In genomic region chr12:87266108-87266826, GRCm38 (mm10) we compare ENCODE assay signal across 8 mouse cellular contexts. TPM values are rescaled to one million over a fixed set of nuclear protein-coding genes. Genes with fewer than 3 reads are reported as not detected.
DNase-seq lines count a peak whose midpoint lies in the region; ATAC-seq and TF ChIP-seq lines count a peak whose summit lies in the region.

Gene Vipas39 (minus strand): TSS chr12:87266256.
Gene Ahsa1 (plus strand): TSS chr12:87266479.

- peak within 1 kb of the TSS; percentile 71 for H3K4me3 ChIP-seq in embryonic facial prominence, embryonic 13.5 days
- peak within 1 kb of the TSS; percentile 91 for H3K4me3 ChIP-seq in kidney, adult 2 months (ENCODE audit: insufficient read depth, low read depth, low read length)
- H3K4me3 ChIP-seq in limb, embryonic 12.5 days (replicated peaks) = peak within 1 kb of the TSS; percentile 77
- H3K4me3 ChIP-seq in midbrain, embryonic 15.5 days = peak within 1 kb of the TSS; percentile 83
- peak within 1 kb of the TSS; percentile 86 for H3K4me3 ChIP-seq in spleen, adult 2 months (ENCODE audit: extremely low read depth, insufficient read depth, insufficient read length)

- H3K4me1 ChIP-seq in embryonic facial prominence, embryonic 13.5 days = peaks cover 17% of the 10 kb centered on the region
- H3K4me1 ChIP-seq in kidney, adult 2 months (ENCODE audit: control insufficient read depth, insufficient read depth, low read length) = 0 out of 2 replicates have a peak, but pooled peaks cover 4% of the 10 kb centered on the region
- peaks cover 13% of the 10 kb centered on the region for H3K4me1 ChIP-seq in limb, embryonic 12.5 days (replicated peaks)
- peaks cover 30% of the 10 kb centered on the region for H3K4me1 ChIP-seq in midbrain, embryonic 15.5 days
- peaks cover 4% of the 10 kb centered on the region; the same call in 1 of the 2 replicates for H3K4me1 ChIP-seq in spleen, adult 2 months (ENCODE audit: control insufficient read depth, insufficient read depth, insufficient read length)

- H3K4me2 ChIP-seq in embryonic facial prominence, embryonic 13.5 days = peak within 1 kb of the TSS; percentile 84
- peak within 1 kb of the TSS; percentile 81 for H3K4me2 ChIP-seq in limb, embryonic 12.5 days
- peak within 1 kb of the TSS; percentile 93 for H3K4me2 ChIP-seq in midbrain, embryonic 15.5 days

- 0 out of 2 replicates have a peak, but pooled peaks have one; percentile 25 for TF ChIP-seq CTCF in kidney, adult 2 months (conservative IDR thresholded peaks at IDR 0.05; ENCODE audit: insufficient read depth, insufficient read length, low read depth, low read length)
- no peak for TF ChIP-seq CTCF in spleen, adult 2 months (IDR thresholded peaks at IDR 0.05; ENCODE audit: extremely low read depth, insufficient read depth, insufficient read length, insufficient replicate concordance)

- TF ChIP-seq POLR2A in kidney, adult 2 months (IDR thresholded peaks at IDR 0.05; ENCODE audit: low read depth, low read length) = peak; percentile 90
- TF ChIP-seq POLR2A in spleen, adult 2 months (IDR thresholded peaks at IDR 0.05; ENCODE audit: low read depth, low read length) = peak; percentile 80

- H3K9ac ChIP-seq in embryonic facial prominence, embryonic 13.5 days = peak within 1 kb of the TSS; percentile 89
- H3K9ac ChIP-seq in limb, embryonic 12.5 days (replicated peaks) = peak within 1 kb of the TSS; percentile 73
- peak within 1 kb of the TSS; percentile 85 for H3K9ac ChIP-seq in midbrain, embryonic 15.5 days

- H3K27me3 ChIP-seq in embryonic facial prominence, embryonic 13.5 days = no peaks in the 10 kb centered on the region
- H3K27me3 ChIP-seq in kidney, adult 2 months (replicated peaks; ENCODE audit: control insufficient read depth, insufficient read depth, low read length) = no peaks in the 10 kb centered on the region
- H3K27me3 ChIP-seq in limb, embryonic 12.5 days = no peaks in the 10 kb centered on the region
- H3K27me3 ChIP-seq in midbrain, embryonic 15.5 days (replicated peaks) = no peaks in the 10 kb centered on the region
- no peaks in the 10 kb centered on the region for H3K27me3 ChIP-seq in spleen, adult 2 months (ENCODE audit: control insufficient read depth, insufficient read depth, low read length)

- peak within 1 kb of the TSS; percentile 87 for H3K27ac ChIP-seq in embryonic facial prominence, embryonic 13.5 days
- peak within 1 kb of the TSS; percentile 98 for H3K27ac ChIP-seq in kidney, adult 2 months (ENCODE audit: insufficient read depth, low read depth, low read length)
- H3K27ac ChIP-seq in limb, embryonic 12.5 days = peak within 1 kb of the TSS; percentile 94
- peak within 1 kb of the TSS; percentile 87 for H3K27ac ChIP-seq in midbrain, embryonic 15.5 days
- peak within 1 kb of the TSS; percentile 90 for H3K27ac ChIP-seq in spleen, adult 2 months (ENCODE audit: insufficient read depth, low read length)

- H3K36me3 ChIP-seq in embryonic facial prominence, embryonic 13.5 days = peaks cover 44% of the 10 kb centered on the region
- peaks cover 3% of the 10 kb centered on the region for H3K36me3 ChIP-seq in kidney, adult 2 months (ENCODE audit: control insufficient read depth, insufficient read depth, low read length)
- H3K36me3 ChIP-seq in limb, embryonic 12.5 days = peaks cover 56% of the 10 kb centered on the region
- peaks cover 40% of the 10 kb centered on the region for H3K36me3 ChIP-seq in midbrain, embryonic 15.5 days (replicated peaks)
- peaks cover 22% of the 10 kb centered on the region for H3K36me3 ChIP-seq in spleen, adult 2 months (ENCODE audit: control insufficient read depth, insufficient read depth, low read length)

- peak; percentile 97 for ATAC-seq in embryonic facial prominence, embryonic 13.5 days (ENCODE audit: insufficient number of reproducible peaks, insufficient read depth, low FRiP score, low TSS enrichment, low read depth)
- peak; percentile 97 for ATAC-seq in limb, embryonic 12.5 days (ENCODE audit: insufficient number of reproducible peaks, insufficient read depth, low FRiP score, low TSS enrichment, low read depth)
- ATAC-seq in midbrain, embryonic 15.5 days (replicated peaks) = peak; percentile 98

- DNase-seq in 3T3-L1 (ENCODE audit: low read depth, low spot score) = peak; percentile 99
- DNase-seq in adrenal gland, postnatal 36 days = peak; percentile 85 to 87
- DNase-seq in heart, adult 18-20 months = peak; percentile 93 to 96
- peak; percentile 97 for DNase-seq in kidney, adult 2 months
- DNase-seq in spleen, adult 2 months (ENCODE audit: low read depth in 1 of 2, low spot score in 2 of 2) = peak; percentile 81 to 96

- H3K9me3 ChIP-seq in embryonic facial prominence, embryonic 13.5 days = no peaks in the 10 kb centered on the region
- H3K9me3 ChIP-seq in limb, embryonic 12.5 days = no peaks in the 10 kb centered on the region
- no peaks in the 10 kb centered on the region for H3K9me3 ChIP-seq in midbrain, embryonic 15.5 days

- under 1% methylated on average over 31 of the region's 31 CpGs for WGBS in embryonic facial prominence, embryonic 13.5 days
- WGBS in kidney, adult 2 months = under 1% methylated on average over 31 of the region's 31 CpGs
- under 1% methylated on average over 31 of the region's 31 CpGs for WGBS in limb, embryonic 12.5 days
- WGBS in midbrain, embryonic 15.5 days = under 1% methylated on average over 31 of the region's 31 CpGs
- under 1% methylated on average over 31 of the region's 31 CpGs for WGBS in spleen, adult 2 months

RNA-seq across cellular contexts. Expression of gene Vipas39, which starts in this region (rescaled TPM):
- total RNA-seq in adrenal gland, postnatal 36 days (2021) = 10 to 100 TPM; 34.4 to 37.4 TPM
- polyA plus RNA-seq in embryonic facial prominence, embryonic 13.5 days (2015; fragmentation: Nextera tagmentation; extraction: Ambion mirVana) = 49.6 and 52.1 TPM in 2 replicates
- total RNA-seq in heart, adult 18-20 months (2021) = 10 to 100 TPM; 22.0 to 24.6 TPM
- polyA plus RNA-seq in kidney, adult 2 months (2012; rRNA removed) = 47.4 and 50.0 TPM in 2 replicates
- 53.9 and 55.1 TPM in 2 replicates for polyA plus RNA-seq in limb, embryonic 12.5 days (2016; fragmentation: Nextera tagmentation; extraction: Ambion mirVana)
- polyA plus RNA-seq in midbrain, embryonic 15.5 days (2015; fragmentation: Nextera tagmentation; extraction: Ambion mirVana) = 61.5 and 64.2 TPM in 2 replicates
- polyA plus RNA-seq in spleen, adult 2 months (2012; rRNA removed) = 17.1 and 17.5 TPM in 2 replicates

RNA-seq across cellular contexts. Expression of gene Ahsa1, which starts in this region (rescaled TPM):
- total RNA-seq in adrenal gland, postnatal 36 days (2021) = 100 to 1,000 TPM; 154 to 214 TPM
- 210 and 231 TPM in 2 replicates for polyA plus RNA-seq in embryonic facial prominence, embryonic 13.5 days (2015; fragmentation: Nextera tagmentation; extraction: Ambion mirVana)
- total RNA-seq in heart, adult 18-20 months (2021) = 100 to 1,000 TPM; 155 to 174 TPM
- polyA plus RNA-seq in kidney, adult 2 months (2012; rRNA removed) = 55.1 and 78.5 TPM in 2 replicates
- 224 and 227 TPM in 2 replicates for polyA plus RNA-seq in limb, embryonic 12.5 days (2016; fragmentation: Nextera tagmentation; extraction: Ambion mirVana)
- polyA plus RNA-seq in midbrain, embryonic 15.5 days (2015; fragmentation: Nextera tagmentation; extraction: Ambion mirVana) = 217 and 222 TPM in 2 replicates
- 39.7 and 41.5 TPM in 2 replicates for polyA plus RNA-seq in spleen, adult 2 months (2012; rRNA removed)

Comparison
In these comparisons a context has a peak if more than half of its experiments do, and no peak if none do; other contexts are left out.
1. Peak in every context shown above with its lines: DNase-seq, ATAC-seq, H3K4me3 ChIP-seq and H3K27ac ChIP-seq.